Mouse (Mus musculus): ENCODE measurements around the gene Lhx5. TPM values are rescaled to one million over a fixed set of nuclear protein-coding genes. Genes with fewer than 3 reads are reported as not detected.

Lhx5 gene
- total and polyA plus RNA-seq, 2 experiments from 2014 or later, result not detected

- Histone ChIP-seq H3K36me3 (replicated peaks; ENCODE audit: control insufficient read depth, insufficient read depth, low read length) (no peaks in the 10 kb centered on the region), H3K4me1 (ENCODE audit: control insufficient read depth, insufficient read depth) (no peaks in the 10 kb centered on the region), H3K4me2 (ENCODE audit: low read depth, low read length) (no peak overlapping the region), H3K9ac (replicated peaks; ENCODE audit: low read depth, low read length) (no peak overlapping the region), H3K4me3 (ENCODE audit: low read depth, low read length) (no peak overlapping the region), H3K27me3 (ENCODE audit: control insufficient read depth, insufficient read depth, low read length) (0 out of 2 replicates have a peak, but pooled peaks cover 12% of the 10 kb centered on the region), H3K9me3 (replicated peaks; ENCODE audit: control insufficient read depth, low read length) (no peaks in the 10 kb centered on the region), H3K27ac (ENCODE audit: low read depth) (no peak overlapping the region)
- ATAC-seq (ENCODE audit: insufficient read depth, low read depth), result peak; percentile 11; the same call in 1 of the 2 replicates
- 50% methylated on average over 8 of the region's 8 CpGs for WGBS
- TF ChIP-seq EP300 (IDR thresholded peaks at IDR 0.05; ENCODE audit: low read depth), result no peak
- no peak for TF ChIP-seq CTCF (IDR thresholded peaks at IDR 0.05; ENCODE audit: low read depth)
- DNase-seq (ENCODE audit: low spot score), result no peak
These were observed 44.4 kb downstream of the Lhx5 start for GRCm38 (mm10) chr5:120475861-120476260.

GRCm38 (mm10) chr5:120476296-120476695, 44.8 kb downstream of the Lhx5 start, which contains the start of gene Sds:
Gene Sds (plus strand): TSS chr5:120476526.
- Histone ChIP-seq H3K36me3 (replicated peaks; ENCODE audit: control insufficient read depth, insufficient read depth, low read length) (no peaks in the 10 kb centered on the region), H3K9ac (replicated peaks; ENCODE audit: low read depth, low read length) (no peak within 1 kb of the TSS), H3K27me3 (ENCODE audit: control insufficient read depth, insufficient read depth, low read length) (0 out of 2 replicates have a peak, but pooled peaks cover 12% of the 10 kb centered on the region), H3K4me1 (ENCODE audit: control insufficient read depth, insufficient read depth) (no peaks in the 10 kb centered on the region), H3K4me2 (ENCODE audit: low read depth, low read length) (no peak within 1 kb of the TSS), H3K27ac (ENCODE audit: low read depth) (no peak within 1 kb of the TSS), H3K9me3 (replicated peaks; ENCODE audit: control insufficient read depth, low read length) (no peaks in the 10 kb centered on the region), H3K4me3 (ENCODE audit: low read depth, low read length) (no peak within 1 kb of the TSS)
- ATAC-seq (ENCODE audit: insufficient read depth, low read depth) (peak; percentile 40; the same call in 1 of the 2 replicates), DNase-seq (ENCODE audit: low spot score) (no peak)
- no peak for TF ChIP-seq CTCF (IDR thresholded peaks at IDR 0.05; ENCODE audit: low read depth)
- TF ChIP-seq EP300 (IDR thresholded peaks at IDR 0.05; ENCODE audit: low read depth), result no peak
- 7% methylated on average over 13 of the region's 13 CpGs for WGBS

- Histone ChIP-seq H3K9ac (replicated peaks; ENCODE audit: low read depth, low read length) (no peak overlapping the region), H3K27ac (ENCODE audit: low read depth) (no peak overlapping the region), H3K4me1 (ENCODE audit: control insufficient read depth, insufficient read depth) (no peaks in the 10 kb centered on the region), H3K27me3 (ENCODE audit: control insufficient read depth, insufficient read depth, low read length) (0 out of 2 replicates have a peak, but pooled peaks cover 12% of the 10 kb centered on the region), H3K36me3 (replicated peaks; ENCODE audit: control insufficient read depth, insufficient read depth, low read length) (no peaks in the 10 kb centered on the region), H3K4me3 (ENCODE audit: low read depth, low read length) (no peak overlapping the region), H3K9me3 (replicated peaks; ENCODE audit: control insufficient read depth, low read length) (no peaks in the 10 kb centered on the region), H3K4me2 (ENCODE audit: low read depth, low read length) (no peak overlapping the region)
- TF ChIP-seq EP300 (IDR thresholded peaks at IDR 0.05; ENCODE audit: low read depth) (no peak), CTCF (IDR thresholded peaks at IDR 0.05; ENCODE audit: low read depth) (no peak)
- ATAC-seq (ENCODE audit: insufficient read depth, low read depth) (no peak), DNase-seq (ENCODE audit: low spot score) (no peak)
- WGBS, result 90% methylated on average over 5 of the region's 5 CpGs
These were observed 46.5 kb downstream of the Lhx5 start for GRCm38 (mm10) chr5:120477993-120478392.

GRCm38 (mm10) chr5:120479538-120479937, 48.0 kb downstream of the Lhx5 start:
- no peak for DNase-seq (ENCODE audit: low spot score)
- TF ChIP-seq EP300 (IDR thresholded peaks at IDR 0.05; ENCODE audit: low read depth), result no peak
- Histone ChIP-seq H3K27ac (ENCODE audit: low read depth) (no peak overlapping the region), H3K27me3 (ENCODE audit: control insufficient read depth, insufficient read depth, low read length) (0 out of 2 replicates have a peak, but pooled peaks cover 12% of the 10 kb centered on the region), H3K4me3 (ENCODE audit: low read depth, low read length) (no peak overlapping the region), H3K9ac (replicated peaks; ENCODE audit: low read depth, low read length) (no peak overlapping the region), H3K4me2 (ENCODE audit: low read depth, low read length) (no peak overlapping the region), H3K36me3 (replicated peaks; ENCODE audit: control insufficient read depth, insufficient read depth, low read length) (peaks cover 1% of the 10 kb centered on the region; the same call in 1 of the 2 replicates), H3K9me3 (replicated peaks; ENCODE audit: control insufficient read depth, low read length) (no peaks in the 10 kb centered on the region), H3K4me1 (ENCODE audit: control insufficient read depth, insufficient read depth) (no peaks in the 10 kb centered on the region)
- 59% methylated on average over 4 of the region's 4 CpGs for WGBS
- ATAC-seq (ENCODE audit: insufficient read depth, low read depth), result no peak

- Histone ChIP-seq H3K27me3 (ENCODE audit: control insufficient read depth, insufficient read depth, low read length) (0 out of 2 replicates have a peak, but pooled peaks cover 12% of the 10 kb centered on the region), H3K4me3 (ENCODE audit: low read depth, low read length) (no peak overlapping the region), H3K4me2 (ENCODE audit: low read depth, low read length) (no peak overlapping the region), H3K9me3 (replicated peaks; ENCODE audit: control insufficient read depth, low read length) (no peaks in the 10 kb centered on the region), H3K27ac (ENCODE audit: low read depth) (no peak overlapping the region), H3K36me3 (replicated peaks; ENCODE audit: control insufficient read depth, insufficient read depth, low read length) (peaks cover 11% of the 10 kb centered on the region), H3K4me1 (ENCODE audit: control insufficient read depth, insufficient read depth) (no peaks in the 10 kb centered on the region), H3K9ac (replicated peaks; ENCODE audit: low read depth, low read length) (no peak overlapping the region)
- no peak for DNase-seq (ENCODE audit: low spot score)
- 67% methylated on average over 9 of the region's 9 CpGs for WGBS
- TF ChIP-seq CTCF (IDR thresholded peaks at IDR 0.05; ENCODE audit: low read depth) (no peak), EP300 (IDR thresholded peaks at IDR 0.05; ENCODE audit: low read depth) (no peak)
- no peak for ATAC-seq (ENCODE audit: insufficient read depth, low read depth)
These were observed 49.7 kb downstream of the Lhx5 start for GRCm38 (mm10) chr5:120481205-120481604.

GRCm38 (mm10) chr5:120483399-120483798, 51.9 kb downstream of the Lhx5 start:
- no peak for ATAC-seq (ENCODE audit: insufficient read depth, low read depth)
- peaks cover 30% of the 10 kb centered on the region for H3K36me3 ChIP-seq (replicated peaks; ENCODE audit: control insufficient read depth, insufficient read depth, low read length)
- no peak overlapping the region for H3K27ac ChIP-seq (ENCODE audit: low read depth)
- no peaks in the 10 kb centered on the region for H3K9me3 ChIP-seq (replicated peaks; ENCODE audit: control insufficient read depth, low read length)
- no peak overlapping the region for H3K4me3 ChIP-seq (ENCODE audit: low read depth, low read length)
- TF ChIP-seq CTCF (IDR thresholded peaks at IDR 0.05; ENCODE audit: low read depth) (no peak), EP300 (IDR thresholded peaks at IDR 0.05; ENCODE audit: low read depth) (no peak)
- no peak overlapping the region for H3K9ac ChIP-seq (replicated peaks; ENCODE audit: low read depth, low read length)
- WGBS, result 69% methylated on average over 19 of the region's 19 CpGs
- no peaks in the 10 kb centered on the region for H3K4me1 ChIP-seq (ENCODE audit: control insufficient read depth, insufficient read depth)
- H3K4me2 ChIP-seq (ENCODE audit: low read depth, low read length), result no peak overlapping the region
- DNase-seq (ENCODE audit: low spot score), result no peak
- H3K27me3 ChIP-seq (ENCODE audit: control insufficient read depth, insufficient read depth, low read length), result no peaks in the 10 kb centered on the region

All from heart, postnatal 0 days (tissue).